Mouse (Mus musculus): Measurements from ENCODE around the gene Akap5. TPM values are rescaled to one million over a fixed set of nuclear protein-coding genes. Genes with fewer than 3 reads are reported as not detected.

The Akap5 gene
- 14.7 and 17.0 TPM in 2 replicates for polyA plus RNA-seq (2014; fragmentation: Nextera tagmentation; extraction: Ambion mirVana)

DNA sequence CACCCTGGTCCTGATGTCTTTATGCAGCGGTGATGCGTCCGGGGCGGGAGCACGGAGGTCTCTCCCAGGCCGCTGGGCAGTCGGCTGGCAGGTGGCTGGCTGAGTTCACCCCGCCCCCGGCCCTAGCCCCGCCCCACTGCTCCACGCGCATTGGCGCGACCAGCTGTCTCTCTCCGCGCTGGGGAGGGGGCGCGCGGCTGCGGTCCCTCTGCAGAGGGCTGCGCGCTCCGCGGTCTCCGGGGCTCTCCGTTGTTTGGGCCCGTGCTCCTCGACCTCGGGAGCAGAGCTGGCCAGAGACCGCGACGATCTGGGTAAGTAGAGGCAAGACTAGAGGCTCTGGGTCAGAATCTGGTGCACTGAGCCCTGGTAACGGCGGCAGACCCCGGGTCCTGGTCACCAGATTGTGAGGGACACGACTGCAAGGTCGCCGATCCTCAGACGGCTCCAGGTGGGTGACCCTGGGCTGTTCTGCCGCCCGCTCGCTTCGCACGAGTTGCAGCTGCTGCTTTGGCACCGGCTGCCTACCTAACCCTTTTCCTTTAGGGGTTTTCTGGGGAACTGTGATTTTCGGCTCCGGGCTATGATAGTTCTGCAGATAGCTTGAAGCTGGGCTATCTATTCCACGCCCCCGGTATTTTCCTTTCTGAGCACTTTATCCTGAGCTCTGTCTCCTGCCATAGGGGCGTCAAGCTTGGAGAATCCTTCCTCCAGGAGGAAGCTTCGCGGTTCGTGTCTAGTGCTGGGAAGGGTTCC, at the start of gene Akap5:
TSS of gene Akap5 (plus strand) at position 213 of the 753 bp plus-strand sequence.
- Histone ChIP-seq H3K4me1 (ENCODE audit: control insufficient read depth, insufficient read depth, low read length) (no peaks in the 10 kb centered on the region), H3K4me3 (ENCODE audit: low read depth, low read length) (peak within 1 kb of the TSS; percentile 67), H3K36me3 (ENCODE audit: control insufficient read depth, insufficient read depth, low read length) (peaks cover 8% of the 10 kb centered on the region), H3K9ac (replicated peaks; ENCODE audit: low read depth, low read length) (peak within 1 kb of the TSS; percentile 56), H3K27ac (ENCODE audit: low read depth, low read length) (peak within 1 kb of the TSS; percentile 56), H3K4me2 (ENCODE audit: low read depth, low read length) (peak within 1 kb of the TSS; percentile 71), H3K9me3 (ENCODE audit: control insufficient read depth, low read length) (no peaks in the 10 kb centered on the region), H3K27me3 (ENCODE audit: control insufficient read depth, insufficient read depth, low read length) (no peaks in the 10 kb centered on the region)
- WGBS: 1% methylated on average over 53 of the region's 53 CpGs
- peak; percentile 99 for ATAC-seq (ENCODE audit: low read depth)

DNA sequence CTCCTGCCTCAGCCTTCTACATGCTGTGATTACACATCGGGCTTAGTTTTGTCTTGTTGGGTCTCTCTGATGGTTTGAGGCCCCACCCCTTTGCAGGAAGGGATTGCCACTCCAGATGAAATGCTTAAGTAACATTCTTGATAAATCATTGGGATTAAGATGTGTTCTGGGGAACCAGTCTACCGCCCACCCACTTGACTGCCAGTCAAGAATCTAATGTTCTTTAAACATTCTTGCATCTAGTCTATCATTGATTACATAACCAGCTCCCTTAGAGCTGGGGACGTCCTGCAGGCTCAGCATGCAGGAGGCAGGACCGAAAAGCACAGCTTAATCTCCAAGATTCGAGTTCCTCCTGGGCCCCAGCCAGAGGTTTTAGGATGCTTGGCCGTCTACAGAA, 46.5 kb upstream of the Akap5 start:
- Histone ChIP-seq H3K36me3 (ENCODE audit: control insufficient read depth, insufficient read depth, low read length) (no peaks in the 10 kb centered on the region), H3K4me2 (ENCODE audit: low read depth, low read length) (no peak overlapping the region), H3K4me1 (ENCODE audit: control insufficient read depth, insufficient read depth, low read length) (0 out of 2 replicates have a peak, but pooled peaks cover 3% of the 10 kb centered on the region), H3K9ac (replicated peaks; ENCODE audit: low read depth, low read length) (no peak overlapping the region), H3K9me3 (ENCODE audit: control insufficient read depth, low read length) (no peaks in the 10 kb centered on the region), H3K4me3 (ENCODE audit: low read depth, low read length) (no peak overlapping the region), H3K27ac (ENCODE audit: low read depth, low read length) (no peak overlapping the region), H3K27me3 (ENCODE audit: control insufficient read depth, insufficient read depth, low read length) (no peaks in the 10 kb centered on the region)
- WGBS: 82% methylated on average over 6 of the region's 6 CpGs
- ATAC-seq (ENCODE audit: low read depth): no peak

- H3K27ac ChIP-seq (ENCODE audit: low read depth, low read length): no peak overlapping the region
- 0 out of 2 replicates have a peak, but pooled peaks cover 3% of the 10 kb centered on the region for H3K4me1 ChIP-seq (ENCODE audit: control insufficient read depth, insufficient read depth, low read length)
- H3K27me3 ChIP-seq (ENCODE audit: control insufficient read depth, insufficient read depth, low read length): no peaks in the 10 kb centered on the region
- H3K36me3 ChIP-seq (ENCODE audit: control insufficient read depth, insufficient read depth, low read length): no peaks in the 10 kb centered on the region
- H3K9ac ChIP-seq (replicated peaks; ENCODE audit: low read depth, low read length): no peak overlapping the region
- no peak overlapping the region for H3K4me2 ChIP-seq (ENCODE audit: low read depth, low read length)
- H3K9me3 ChIP-seq (ENCODE audit: control insufficient read depth, low read length): no peaks in the 10 kb centered on the region
- ATAC-seq (ENCODE audit: low read depth): no peak
- H3K4me3 ChIP-seq (ENCODE audit: low read depth, low read length): no peak overlapping the region
- WGBS: 86% methylated on average over 9 of the region's 9 CpGs
These were observed 44.1 kb upstream of the Akap5 start for GRCm38 (mm10) chr12:76280556-76280955.

DNA sequence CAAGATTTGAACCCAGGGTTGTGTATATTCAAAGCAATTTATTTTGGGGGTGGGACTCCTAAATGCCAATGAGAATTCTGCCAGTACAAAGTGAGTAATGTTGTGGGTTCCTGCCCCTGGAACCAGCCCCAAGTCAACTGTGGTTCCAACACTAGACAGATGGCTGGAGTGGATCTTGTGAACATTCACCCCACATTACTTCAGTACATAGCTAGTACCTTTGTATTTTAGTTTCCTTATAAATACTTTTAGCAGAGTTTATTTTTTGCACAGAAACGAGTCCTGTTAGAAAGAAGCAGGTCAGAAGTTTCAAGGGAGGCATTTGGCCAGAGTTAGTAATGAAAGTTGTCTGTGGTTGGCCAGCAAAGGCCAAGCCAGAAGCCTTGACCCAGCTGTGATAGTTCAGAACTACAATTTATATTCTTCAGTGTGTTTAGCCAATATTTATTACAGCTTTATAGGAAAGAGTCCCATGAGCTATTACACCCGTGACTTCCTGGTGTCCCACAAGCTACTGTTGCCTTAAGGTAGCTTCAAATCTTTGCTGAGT, 43.5 kb upstream of the Akap5 start:
- Histone ChIP-seq H3K9me3 (ENCODE audit: control insufficient read depth, low read length) (no peaks in the 10 kb centered on the region), H3K36me3 (ENCODE audit: control insufficient read depth, insufficient read depth, low read length) (no peaks in the 10 kb centered on the region), H3K4me3 (ENCODE audit: low read depth, low read length) (no peak overlapping the region), H3K4me1 (ENCODE audit: control insufficient read depth, insufficient read depth, low read length) (0 out of 2 replicates have a peak, but pooled peaks cover 3% of the 10 kb centered on the region), H3K27ac (ENCODE audit: low read depth, low read length) (no peak overlapping the region), H3K27me3 (ENCODE audit: control insufficient read depth, insufficient read depth, low read length) (no peaks in the 10 kb centered on the region), H3K4me2 (ENCODE audit: low read depth, low read length) (no peak overlapping the region), H3K9ac (replicated peaks; ENCODE audit: low read depth, low read length) (no peak overlapping the region)
- ATAC-seq (ENCODE audit: low read depth): no peak
- WGBS: 85% methylated on average over 2 of the region's 2 CpGs

DNA sequence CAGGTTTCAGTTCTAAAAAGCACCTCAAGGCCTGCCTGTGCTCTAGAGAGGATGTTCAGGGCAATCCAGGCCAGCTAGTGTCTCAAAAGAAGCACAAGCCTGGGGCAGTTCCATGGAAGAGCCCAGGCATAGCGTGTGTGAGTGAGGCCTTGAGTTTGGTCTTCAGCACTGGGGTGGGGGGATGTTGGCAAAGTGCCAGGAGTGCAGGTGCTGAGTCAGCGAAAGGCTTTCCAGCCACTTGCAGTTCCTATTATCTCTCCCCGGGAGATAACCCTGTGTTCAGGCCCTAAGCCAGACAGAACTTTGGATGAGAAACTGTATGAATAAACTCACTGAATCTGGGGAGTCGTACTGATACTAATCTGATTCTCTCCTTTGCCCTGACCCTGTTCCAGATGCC, 42.6 kb upstream of the Akap5 start:
- Histone ChIP-seq H3K4me1 (ENCODE audit: control insufficient read depth, insufficient read depth, low read length) (0 out of 2 replicates have a peak, but pooled peaks cover 3% of the 10 kb centered on the region), H3K9me3 (ENCODE audit: control insufficient read depth, low read length) (no peaks in the 10 kb centered on the region), H3K36me3 (ENCODE audit: control insufficient read depth, insufficient read depth, low read length) (no peaks in the 10 kb centered on the region), H3K27ac (ENCODE audit: low read depth, low read length) (no peak overlapping the region), H3K9ac (replicated peaks; ENCODE audit: low read depth, low read length) (no peak overlapping the region), H3K27me3 (ENCODE audit: control insufficient read depth, insufficient read depth, low read length) (no peaks in the 10 kb centered on the region), H3K4me2 (ENCODE audit: low read depth, low read length) (no peak overlapping the region), H3K4me3 (ENCODE audit: low read depth, low read length) (no peak overlapping the region)
- WGBS: 42% methylated on average over 4 of the region's 4 CpGs
- ATAC-seq (ENCODE audit: low read depth): no peak

DNA sequence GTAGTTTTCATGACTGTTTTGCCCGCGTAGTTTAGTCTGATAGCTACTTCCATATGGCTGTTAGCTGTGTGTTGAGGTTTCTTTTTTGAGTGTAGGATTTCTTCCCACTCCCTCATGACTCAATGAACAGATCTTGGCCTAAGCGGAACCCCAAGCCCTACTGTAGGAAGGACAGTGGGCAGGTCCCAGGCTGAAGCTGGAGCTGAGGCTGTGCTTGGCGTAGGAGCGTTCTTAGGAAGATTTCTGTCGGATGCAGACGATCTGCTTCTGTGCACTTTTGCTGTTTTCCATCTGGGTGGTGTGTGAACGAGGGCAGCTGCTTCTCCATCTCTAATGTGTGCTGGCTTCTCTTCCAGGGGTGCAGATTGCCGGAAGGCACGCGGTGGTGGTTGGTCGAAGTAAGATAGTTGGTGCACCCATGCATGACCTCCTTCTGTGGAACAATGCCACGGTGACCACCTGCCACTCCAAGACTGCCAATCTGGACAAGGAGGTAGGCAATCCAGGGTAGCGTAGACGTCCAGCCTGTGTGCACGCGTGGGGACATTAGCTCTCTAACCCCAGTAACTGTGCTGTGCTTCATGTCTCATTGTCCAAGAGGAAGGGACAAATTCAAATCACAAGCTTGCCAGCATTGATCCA, 42.0 kb upstream of the Akap5 start:
- Histone ChIP-seq H3K36me3 (ENCODE audit: control insufficient read depth, insufficient read depth, low read length) (no peaks in the 10 kb centered on the region), H3K9ac (replicated peaks; ENCODE audit: low read depth, low read length) (no peak overlapping the region), H3K4me3 (ENCODE audit: low read depth, low read length) (no peak overlapping the region), H3K27me3 (ENCODE audit: control insufficient read depth, insufficient read depth, low read length) (no peaks in the 10 kb centered on the region), H3K27ac (ENCODE audit: low read depth, low read length) (no peak overlapping the region), H3K4me2 (ENCODE audit: low read depth, low read length) (no peak overlapping the region), H3K4me1 (ENCODE audit: control insufficient read depth, insufficient read depth, low read length) (0 out of 2 replicates have a peak, but pooled peaks cover 3% of the 10 kb centered on the region), H3K9me3 (ENCODE audit: control insufficient read depth, low read length) (no peaks in the 10 kb centered on the region)
- WGBS: 83% methylated on average over 17 of the region's 17 CpGs
- no peak for ATAC-seq (ENCODE audit: low read depth)

GRCm38 (mm10) chr12:76285418-76285817, 39.3 kb upstream of the Akap5 start:
- 0 out of 2 replicates have a peak, but pooled peaks cover 3% of the 10 kb centered on the region for H3K4me1 ChIP-seq (ENCODE audit: control insufficient read depth, insufficient read depth, low read length)
- no peak for ATAC-seq (ENCODE audit: low read depth)
- no peak overlapping the region for H3K4me3 ChIP-seq (ENCODE audit: low read depth, low read length)
- WGBS: 62% methylated on average over 6 of the region's 6 CpGs
- H3K9me3 ChIP-seq (ENCODE audit: control insufficient read depth, low read length): no peaks in the 10 kb centered on the region
- no peaks in the 10 kb centered on the region for H3K36me3 ChIP-seq (ENCODE audit: control insufficient read depth, insufficient read depth, low read length)
- no peaks in the 10 kb centered on the region for H3K27me3 ChIP-seq (ENCODE audit: control insufficient read depth, insufficient read depth, low read length)
- H3K27ac ChIP-seq (ENCODE audit: low read depth, low read length): no peak overlapping the region
- no peak overlapping the region for H3K9ac ChIP-seq (replicated peaks; ENCODE audit: low read depth, low read length)
- H3K4me2 ChIP-seq (ENCODE audit: low read depth, low read length): no peak overlapping the region

- no peak for ATAC-seq (ENCODE audit: low read depth)
- WGBS: 29% methylated on average over 8 of the region's 8 CpGs
- no peak overlapping the region for H3K4me2 ChIP-seq (ENCODE audit: low read depth, low read length)
These were observed 36.7 kb upstream of the Akap5 start for GRCm38 (mm10) chr12:76287986-76288385.

DNA sequence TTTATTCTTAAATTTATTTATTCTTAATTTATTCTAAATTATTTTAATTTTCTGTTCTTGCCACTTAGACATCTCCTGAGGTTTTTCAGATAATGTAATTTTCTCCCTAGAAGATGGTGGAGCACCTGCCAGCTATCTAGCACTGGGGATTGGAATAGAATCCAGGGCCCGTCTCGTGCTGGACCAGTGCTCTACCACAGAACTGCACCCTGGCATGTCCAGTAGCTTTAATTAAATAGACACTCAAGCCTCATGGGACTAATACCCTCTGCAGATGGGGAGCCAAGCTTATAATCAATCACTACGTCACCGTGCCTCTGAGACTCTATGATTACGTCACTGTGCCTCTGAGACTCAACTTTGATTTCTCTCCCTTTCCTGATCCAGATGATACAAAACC, 36.2 kb upstream of the Akap5 start:
- no peak overlapping the region for H3K4me2 ChIP-seq (ENCODE audit: low read depth, low read length)
- no peak overlapping the region for H3K9ac ChIP-seq (replicated peaks; ENCODE audit: low read depth, low read length)
- no peaks in the 10 kb centered on the region for H3K36me3 ChIP-seq (ENCODE audit: control insufficient read depth, insufficient read depth, low read length)
- no peaks in the 10 kb centered on the region for H3K9me3 ChIP-seq (ENCODE audit: control insufficient read depth, low read length)
- no peak overlapping the region for H3K4me3 ChIP-seq (ENCODE audit: low read depth, low read length)
- H3K4me1 ChIP-seq (ENCODE audit: control insufficient read depth, insufficient read depth, low read length): no peaks in the 10 kb centered on the region
- 21% methylated on average over 5 of the region's 5 CpGs for WGBS
- H3K27me3 ChIP-seq (ENCODE audit: control insufficient read depth, insufficient read depth, low read length): no peaks in the 10 kb centered on the region
- ATAC-seq (ENCODE audit: low read depth): peak; percentile 72; the same call in 1 of the 2 replicates
- H3K27ac ChIP-seq (ENCODE audit: low read depth, low read length): no peak overlapping the region

More at GRCm38 (mm10) chr12:76287986-76288385, 36.7 kb upstream of the Akap5 start:
- no peak overlapping the region for H3K9ac ChIP-seq (replicated peaks; ENCODE audit: low read depth, low read length)
- no peaks in the 10 kb centered on the region for H3K36me3 ChIP-seq (ENCODE audit: control insufficient read depth, insufficient read depth, low read length)
- H3K27me3 ChIP-seq (ENCODE audit: control insufficient read depth, insufficient read depth, low read length): no peaks in the 10 kb centered on the region
- no peaks in the 10 kb centered on the region for H3K9me3 ChIP-seq (ENCODE audit: control insufficient read depth, low read length)
- no peak overlapping the region for H3K27ac ChIP-seq (ENCODE audit: low read depth, low read length)
- no peak overlapping the region for H3K4me3 ChIP-seq (ENCODE audit: low read depth, low read length)
- H3K4me1 ChIP-seq (ENCODE audit: control insufficient read depth, insufficient read depth, low read length): no peaks in the 10 kb centered on the region

Data from neural tube, embryonic 14.5 days (tissue).